Comparison of ENCODE assay signal across 20 mouse cellular contexts in the genomic region with DNA sequence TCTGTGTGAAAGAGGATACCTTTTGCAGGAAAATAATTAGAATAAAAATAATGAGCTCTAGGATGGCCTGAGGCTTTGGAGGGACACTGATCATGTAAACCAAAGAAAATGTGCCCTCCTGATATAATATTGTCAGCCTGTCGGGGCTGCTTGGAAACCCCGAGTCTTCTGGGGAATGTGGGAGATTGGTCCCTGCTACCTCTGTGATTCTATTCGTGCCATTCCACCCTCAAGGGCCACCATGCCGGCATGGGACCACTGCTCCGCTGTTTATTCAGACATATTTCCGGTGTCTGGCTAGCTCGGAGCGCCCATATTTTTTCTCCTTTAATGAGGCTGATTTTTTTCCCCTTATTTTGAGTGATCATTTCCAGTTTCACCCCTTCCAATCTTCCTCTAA. TPM values are rescaled to one million over a fixed set of nuclear protein-coding genes. Genes with fewer than 3 reads are reported as not detected.
DNase-seq lines count a peak whose midpoint lies in the region; ATAC-seq and TF ChIP-seq lines count a peak whose summit lies in the region.
"Had no signal": no experiment of that assay in that cellular context is flagged by ENCODE, and none has a peak within 500 bp of the region (broad histone marks: within the 10 kb centered on the region; RNA-seq: fewer than 3 reads in every experiment).

No protein-coding gene starts in this region.

- ATAC-seq in forebrain, postnatal 0 days: no peak
- ATAC-seq in forebrain, embryonic 13.5 days: no peak
- no peak for ATAC-seq in hindbrain, embryonic 16.5 days
- ATAC-seq in hindbrain, embryonic 11.5 days (ENCODE audit: low FRiP score): no peak
- ATAC-seq in midbrain, embryonic 15.5 days (replicated peaks): no peak
- no peak for ATAC-seq in hindbrain, postnatal 0 days
- ATAC-seq: intestine, embryonic 15.5 days had no signal

- H3K4me2 ChIP-seq in forebrain, postnatal 0 days (ENCODE audit: low read depth): peak overlapping the region; percentile 0; the same call in 1 of the 2 replicates
- no peak overlapping the region for H3K4me2 ChIP-seq in forebrain, embryonic 13.5 days
- H3K4me2 ChIP-seq in hindbrain, embryonic 16.5 days (ENCODE audit: low read length): 0 out of 2 replicates have a peak overlapping the region, but pooled peaks have one; percentile 12
- no peak overlapping the region for H3K4me2 ChIP-seq in hindbrain, embryonic 11.5 days (replicated peaks; ENCODE audit: low read depth, low read length)
- no peak overlapping the region for H3K4me2 ChIP-seq in midbrain, embryonic 15.5 days
- 0 out of 2 replicates have a peak overlapping the region, but pooled peaks have one; percentile 6 for H3K4me2 ChIP-seq in hindbrain, postnatal 0 days (ENCODE audit: low read depth, low read length)
- H3K4me2 ChIP-seq: intestine, embryonic 15.5 days had no signal

- H3K9ac ChIP-seq in forebrain, postnatal 0 days: no peak overlapping the region
- H3K9ac ChIP-seq in forebrain, embryonic 13.5 days: no peak overlapping the region
- H3K9ac ChIP-seq in hindbrain, embryonic 16.5 days (ENCODE audit: low read depth, low read length): no peak overlapping the region
- no peak overlapping the region for H3K9ac ChIP-seq in hindbrain, embryonic 11.5 days (ENCODE audit: low read depth, low read length)
- H3K9ac ChIP-seq in midbrain, embryonic 15.5 days: no peak overlapping the region
- H3K9ac ChIP-seq in hindbrain, postnatal 0 days (replicated peaks; ENCODE audit: low read length): no peak overlapping the region
- H3K9ac ChIP-seq: forebrain, embryonic 12.5 days; heart, embryonic 12.5 days; hindbrain, embryonic 15.5 days; intestine, embryonic 15.5 days had no signal

- DNase-seq in forebrain, postnatal 0 days: no peak
- no peak for DNase-seq in hindbrain, embryonic 11.5 days (ENCODE audit: low spot score)
- DNase-seq in midbrain, embryonic 10.5 days (ENCODE audit: low spot score): no peak
- DNase-seq in hindbrain, postnatal 0 days (ENCODE audit: low spot score): no peak
- DNase-seq in urinary bladder, postnatal 14 days (ENCODE audit: low spot score): no peak
- DNase-seq: adrenal gland, adult 2 months; adrenal gland, postnatal 25 days; cerebellum, adult 2 months; cerebellum, postnatal 10 days; gastrocnemius, postnatal 10 days; heart, adult 2 months; kidney, adult 2 months had no signal

- no peaks in the 10 kb centered on the region for H3K36me3 ChIP-seq in forebrain, postnatal 0 days (ENCODE audit: insufficient read depth)
- no peaks in the 10 kb centered on the region for H3K36me3 ChIP-seq in forebrain, embryonic 13.5 days (ENCODE audit: poor library complexity, severe bottlenecking)
- H3K36me3 ChIP-seq in hindbrain, embryonic 16.5 days (ENCODE audit: control insufficient read depth, insufficient read depth, low read length): no peaks in the 10 kb centered on the region
- H3K36me3 ChIP-seq in hindbrain, embryonic 11.5 days (ENCODE audit: control insufficient read depth, insufficient read depth, low read length): no peaks in the 10 kb centered on the region
- H3K36me3 ChIP-seq in midbrain, embryonic 15.5 days (replicated peaks): no peaks in the 10 kb centered on the region
- no peaks in the 10 kb centered on the region for H3K36me3 ChIP-seq in midbrain, embryonic 10.5 days
- H3K36me3 ChIP-seq in hindbrain, postnatal 0 days (ENCODE audit: insufficient read depth, low read length): no peaks in the 10 kb centered on the region
- H3K36me3 ChIP-seq: forebrain, embryonic 12.5 days; heart, embryonic 12.5 days; hindbrain, embryonic 15.5 days; intestine, embryonic 15.5 days had no signal

- no peaks in the 10 kb centered on the region; the same call in 1 of the 2 replicates for H3K4me1 ChIP-seq in forebrain, postnatal 0 days (ENCODE audit: insufficient read depth)
- peaks cover 14% of the 10 kb centered on the region for H3K4me1 ChIP-seq in forebrain, embryonic 13.5 days
- no peaks in the 10 kb centered on the region; the same call in 1 of the 2 replicates for H3K4me1 ChIP-seq in hindbrain, embryonic 16.5 days (ENCODE audit: control insufficient read depth, insufficient read depth, low read depth, low read length)
- H3K4me1 ChIP-seq in hindbrain, embryonic 11.5 days (replicated peaks; ENCODE audit: control insufficient read depth, insufficient read depth, low read length): no peaks in the 10 kb centered on the region; the same call in 1 of the 2 replicates
- H3K4me1 ChIP-seq in midbrain, embryonic 15.5 days: 0 out of 2 replicates have a peak, but pooled peaks cover 2% of the 10 kb centered on the region
- H3K4me1 ChIP-seq in midbrain, embryonic 10.5 days: peaks cover 5% of the 10 kb centered on the region
- no peaks in the 10 kb centered on the region for H3K4me1 ChIP-seq in hindbrain, postnatal 0 days (ENCODE audit: insufficient read depth, low read length)

- no peak for TF ChIP-seq CTCF in forebrain, postnatal 0 days (IDR thresholded peaks at IDR 0.05; ENCODE audit: low read depth)
- no peak for TF ChIP-seq CTCF in hindbrain, postnatal 0 days (IDR thresholded peaks at IDR 0.05; ENCODE audit: low read depth)

- no peaks in the 10 kb centered on the region for H3K27me3 ChIP-seq in forebrain, postnatal 0 days (ENCODE audit: insufficient read depth, low read length)
- H3K27me3 ChIP-seq in forebrain, embryonic 13.5 days: no peaks in the 10 kb centered on the region
- no peaks in the 10 kb centered on the region for H3K27me3 ChIP-seq in hindbrain, embryonic 16.5 days (replicated peaks; ENCODE audit: control insufficient read depth, insufficient read depth, low read length)
- no peaks in the 10 kb centered on the region for H3K27me3 ChIP-seq in hindbrain, embryonic 11.5 days (ENCODE audit: control insufficient read depth, insufficient read depth, low read length)
- H3K27me3 ChIP-seq in midbrain, embryonic 15.5 days (replicated peaks): no peaks in the 10 kb centered on the region
- H3K27me3 ChIP-seq in midbrain, embryonic 10.5 days (ENCODE audit: low read depth, poor library complexity, severe bottlenecking): no peaks in the 10 kb centered on the region
- H3K27me3 ChIP-seq in hindbrain, postnatal 0 days (ENCODE audit: insufficient read depth, low read length): no peaks in the 10 kb centered on the region
- H3K27me3 ChIP-seq: CH12.LX; forebrain, embryonic 12.5 days; heart, embryonic 12.5 days; hindbrain, embryonic 15.5 days; intestine, embryonic 15.5 days had no signal

- no peak overlapping the region for H3K27ac ChIP-seq in forebrain, postnatal 0 days (ENCODE audit: low read depth, low read length)
- H3K27ac ChIP-seq in forebrain, embryonic 13.5 days: no peak overlapping the region
- H3K27ac ChIP-seq in hindbrain, embryonic 16.5 days (ENCODE audit: low read depth, low read length): no peak overlapping the region
- H3K27ac ChIP-seq in hindbrain, embryonic 11.5 days (ENCODE audit: low read depth, low read length): no peak overlapping the region
- H3K27ac ChIP-seq in midbrain, embryonic 15.5 days: peak overlapping the region; percentile 49; the same call in 1 of the 2 replicates
- H3K27ac ChIP-seq in midbrain, embryonic 10.5 days (replicated peaks): no peak overlapping the region
- H3K27ac ChIP-seq in hindbrain, postnatal 0 days: no peak overlapping the region
- H3K27ac ChIP-seq: forebrain, embryonic 12.5 days; heart, adult 2 months; hindbrain, embryonic 15.5 days; intestine, embryonic 15.5 days had no signal

- WGBS in forebrain, postnatal 0 days: 46% methylated on average over 8 of the region's 8 CpGs
- 60% methylated on average over 8 of the region's 8 CpGs for WGBS in forebrain, embryonic 13.5 days
- WGBS in hindbrain, embryonic 16.5 days: 44% methylated on average over 8 of the region's 8 CpGs
- WGBS in hindbrain, embryonic 11.5 days: 75% methylated on average over 8 of the region's 8 CpGs
- WGBS in midbrain, embryonic 15.5 days: 49% methylated on average over 8 of the region's 8 CpGs
- 75% methylated on average over 8 of the region's 8 CpGs for WGBS in midbrain, embryonic 10.5 days
- 51% methylated on average over 8 of the region's 8 CpGs for WGBS in hindbrain, postnatal 0 days

- no peaks in the 10 kb centered on the region for H3K9me3 ChIP-seq in forebrain, postnatal 0 days (ENCODE audit: low read length)
- no peaks in the 10 kb centered on the region for H3K9me3 ChIP-seq in forebrain, embryonic 13.5 days (replicated peaks)
- no peaks in the 10 kb centered on the region for H3K9me3 ChIP-seq in hindbrain, embryonic 16.5 days (ENCODE audit: control insufficient read depth, low read length)
- H3K9me3 ChIP-seq in hindbrain, embryonic 11.5 days (ENCODE audit: control insufficient read depth, low read length): no peaks in the 10 kb centered on the region
- H3K9me3 ChIP-seq in midbrain, embryonic 15.5 days: no peaks in the 10 kb centered on the region
- H3K9me3 ChIP-seq in midbrain, embryonic 10.5 days (replicated peaks): no peaks in the 10 kb centered on the region
- H3K9me3 ChIP-seq in hindbrain, postnatal 0 days (ENCODE audit: low read length): no peaks in the 10 kb centered on the region
- H3K9me3 ChIP-seq: forebrain, embryonic 12.5 days; heart, embryonic 12.5 days; hindbrain, embryonic 15.5 days; intestine, embryonic 15.5 days had no signal

- no peak overlapping the region for H3K4me3 ChIP-seq in forebrain, postnatal 0 days (ENCODE audit: low read depth, low read length)
- H3K4me3 ChIP-seq in forebrain, embryonic 13.5 days: no peak overlapping the region
- H3K4me3 ChIP-seq in hindbrain, embryonic 16.5 days (ENCODE audit: low read length): no peak overlapping the region
- H3K4me3 ChIP-seq in hindbrain, embryonic 11.5 days (ENCODE audit: low read depth, low read length): no peak overlapping the region
- no peak overlapping the region for H3K4me3 ChIP-seq in midbrain, embryonic 15.5 days
- H3K4me3 ChIP-seq in midbrain, embryonic 10.5 days: no peak overlapping the region
- H3K4me3 ChIP-seq in hindbrain, postnatal 0 days (ENCODE audit: low read length): no peak overlapping the region
- H3K4me3 ChIP-seq: heart, adult 2 months; intestine, embryonic 15.5 days had no signal

RNA-seq across cellular contexts. Expression of a gene that starts 11.7 kb away (rescaled TPM):
- 56.7 and 59.9 TPM in 2 replicates for total RNA-seq in forebrain, postnatal 0 days (2014; rRNA removed)
- polyA plus RNA-seq in forebrain, postnatal 0 days (2015; fragmentation: Nextera tagmentation; extraction: Ambion mirVana): 4.5 and 4.8 TPM in 2 replicates
- polyA plus RNA-seq in forebrain, embryonic 13.5 days (2015; fragmentation: Nextera tagmentation; extraction: Ambion mirVana): 5.1 and 6.7 TPM in 2 replicates
- polyA plus RNA-seq in hindbrain, embryonic 16.5 days (2015; fragmentation: Nextera tagmentation; extraction: Ambion mirVana): 5.3 and 6.5 TPM in 2 replicates
- 6.6 and 7.0 TPM in 2 replicates for polyA plus RNA-seq in hindbrain, embryonic 11.5 days (2014; fragmentation: Nextera tagmentation; extraction: Ambion mirVana)
- 9.4 and 9.8 TPM in 2 replicates for polyA plus RNA-seq in midbrain, embryonic 15.5 days (2015; fragmentation: Nextera tagmentation; extraction: Ambion mirVana)
- polyA plus RNA-seq in midbrain, embryonic 10.5 days (2016; fragmentation: Nextera tagmentation; extraction: Ambion mirVana): 3.0 and 4.1 TPM in 2 replicates
- total RNA-seq in hindbrain, postnatal 0 days (2014; rRNA removed): 46.0 and 51.5 TPM in 2 replicates
- polyA plus RNA-seq in hindbrain, postnatal 0 days (2015; fragmentation: Nextera tagmentation; extraction: Ambion mirVana): 3.7 and 4.4 TPM in 2 replicates

Comparison
In these comparisons a context has a peak if more than half of its experiments do, and no peak if none do; other contexts are left out.
1. H3K4me2 ChIP-seq: peak in forebrain, postnatal 0 days (single experiment), hindbrain, embryonic 16.5 days (single experiment) and hindbrain, postnatal 0 days (single experiment); none in forebrain, embryonic 13.5 days (single experiment), hindbrain, embryonic 11.5 days (single experiment) and midbrain, embryonic 15.5 days (single experiment).